In the genomic region with DNA sequence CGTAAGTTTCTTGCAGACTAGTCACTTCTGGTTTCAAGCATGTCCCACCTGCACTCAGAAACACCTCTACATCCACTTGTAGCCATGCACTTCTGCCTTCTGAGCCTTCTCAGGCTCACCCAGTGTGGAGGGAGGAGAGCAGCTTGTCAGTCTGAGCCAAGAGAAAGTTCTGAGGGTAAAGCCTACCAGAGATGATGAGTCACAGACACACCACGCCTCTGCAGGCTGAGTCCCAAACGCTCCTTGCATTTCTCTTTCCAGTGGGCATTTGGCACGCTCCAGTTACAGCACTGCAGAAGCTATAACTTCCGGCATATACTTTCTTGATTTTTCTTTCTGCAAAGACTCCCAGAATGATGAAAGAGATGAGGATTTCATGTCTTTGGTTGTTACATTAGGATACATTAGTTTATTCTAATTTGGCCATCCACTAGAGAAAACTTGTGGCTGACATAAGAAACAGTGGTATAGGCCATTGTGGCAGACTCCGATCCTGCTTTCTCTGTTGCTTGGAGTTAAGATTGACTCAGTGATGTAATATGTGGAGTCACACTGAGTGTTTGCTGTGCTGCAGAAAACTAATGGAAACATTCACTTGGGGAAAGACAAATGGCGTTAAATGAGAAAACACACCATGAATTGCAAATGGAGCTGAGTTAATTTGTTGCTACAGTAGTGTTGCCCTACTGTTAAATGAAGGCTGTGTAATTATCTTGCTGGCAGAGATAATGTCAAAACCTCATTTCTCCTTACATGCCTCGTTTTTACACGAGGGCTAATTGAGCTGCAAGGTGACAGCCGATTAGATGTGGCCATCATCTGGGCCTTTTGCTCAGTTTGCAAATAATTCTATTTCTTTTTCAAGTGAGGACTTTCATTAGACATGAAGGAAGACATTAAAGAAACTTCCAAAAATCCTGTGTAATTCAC, we compare ENCODE assay signal across 10 mouse cellular contexts. TPM values are rescaled to one million over a fixed set of nuclear protein-coding genes. Genes with fewer than 3 reads are reported as not detected.
DNase-seq lines count a peak whose midpoint lies in the region; ATAC-seq and TF ChIP-seq lines count a peak whose summit lies in the region.
"Had no signal": no experiment of that assay in that cellular context is flagged by ENCODE, and none has a peak within 500 bp of the region (broad histone marks: within the 10 kb centered on the region; RNA-seq: fewer than 3 reads in every experiment).

No protein-coding gene starts in this region.

- H3K9ac ChIP-seq in hindbrain, postnatal 0 days (replicated peaks; ENCODE audit: low read length) = no peak overlapping the region
- H3K9ac ChIP-seq in hindbrain, embryonic 11.5 days (ENCODE audit: low read depth, low read length) = no peak overlapping the region
- H3K9ac ChIP-seq: hindbrain, embryonic 15.5 days had no signal

- H3K4me2 ChIP-seq in hindbrain, postnatal 0 days (ENCODE audit: low read depth, low read length) = no peak overlapping the region
- H3K4me2 ChIP-seq in hindbrain, embryonic 11.5 days (replicated peaks; ENCODE audit: low read depth, low read length) = no peak overlapping the region
- H3K4me2 ChIP-seq: hindbrain, embryonic 15.5 days had no signal

- peak; percentile 24 for DNase-seq in hindbrain, postnatal 0 days (ENCODE audit: low spot score)
- DNase-seq in hindbrain, embryonic 11.5 days (ENCODE audit: low spot score) = no peak
- DNase-seq in 416B (ENCODE audit: low read depth) = peak; percentile 11
- DNase-seq in NIH3T3 (ENCODE audit: low read depth) = peak; percentile 89
- DNase-seq in left cerebral cortex, postnatal 14 days (ENCODE audit: low spot score in 2 of 2) = peak; percentile 62 to 75
- no peak for DNase-seq in embryo, embryonic 9.5 days (ENCODE audit: extremely low spot score)
- DNase-seq in thymus, postnatal 4 days = no peak
- DNase-seq: cerebellum, adult 2 months had no signal

- TF ChIP-seq CTCF in hindbrain, postnatal 0 days (IDR thresholded peaks at IDR 0.05; ENCODE audit: low read depth) = no peak

- no peaks in the 10 kb centered on the region for H3K9me3 ChIP-seq in hindbrain, postnatal 0 days (ENCODE audit: low read length)
- no peaks in the 10 kb centered on the region for H3K9me3 ChIP-seq in hindbrain, embryonic 11.5 days (ENCODE audit: control insufficient read depth, low read length)
- H3K9me3 ChIP-seq: hindbrain, embryonic 15.5 days had no signal

- H3K36me3 ChIP-seq in hindbrain, postnatal 0 days (ENCODE audit: insufficient read depth, low read length) = no peaks in the 10 kb centered on the region
- no peaks in the 10 kb centered on the region for H3K36me3 ChIP-seq in hindbrain, embryonic 11.5 days (ENCODE audit: control insufficient read depth, insufficient read depth, low read length)
- H3K36me3 ChIP-seq: hindbrain, embryonic 15.5 days had no signal

- WGBS in hindbrain, postnatal 0 days = 55% methylated on average over 10 of the region's 10 CpGs
- 78% methylated on average over 10 of the region's 10 CpGs for WGBS in hindbrain, embryonic 11.5 days

- H3K4me3 ChIP-seq in hindbrain, postnatal 0 days (ENCODE audit: low read length) = no peak overlapping the region
- H3K4me3 ChIP-seq in hindbrain, embryonic 11.5 days (ENCODE audit: low read depth, low read length) = no peak overlapping the region
- H3K4me3 ChIP-seq: hindbrain, embryonic 15.5 days had no signal

- H3K4me1 ChIP-seq in hindbrain, postnatal 0 days (ENCODE audit: insufficient read depth, low read length) = 0 out of 2 replicates have a peak, but pooled peaks cover 6% of the 10 kb centered on the region
- no peaks in the 10 kb centered on the region for H3K4me1 ChIP-seq in hindbrain, embryonic 11.5 days (replicated peaks; ENCODE audit: control insufficient read depth, insufficient read depth, low read length)

- no peaks in the 10 kb centered on the region for H3K27me3 ChIP-seq in hindbrain, postnatal 0 days (ENCODE audit: insufficient read depth, low read length)
- H3K27me3 ChIP-seq in hindbrain, embryonic 11.5 days (ENCODE audit: control insufficient read depth, insufficient read depth, low read length) = no peaks in the 10 kb centered on the region
- H3K27me3 ChIP-seq: hindbrain, embryonic 15.5 days had no signal

- intact Hi-C loops in left cerebral cortex, postnatal 14 days (cut with DNase I) = no loop called here

- ATAC-seq in hindbrain, postnatal 0 days = no peak
- no peak for ATAC-seq in hindbrain, embryonic 11.5 days (ENCODE audit: low FRiP score)
- no peak for ATAC-seq in megakaryocyte, adult 5-6 weeks (ENCODE audit: poor library complexity, severe bottlenecking)

- no peak overlapping the region for H3K27ac ChIP-seq in hindbrain, postnatal 0 days
- H3K27ac ChIP-seq in hindbrain, embryonic 11.5 days (ENCODE audit: low read depth, low read length) = no peak overlapping the region
- H3K27ac ChIP-seq: hindbrain, embryonic 15.5 days had no signal

RNA-seq across cellular contexts. Expression of a gene that starts 55.3 kb away (rescaled TPM):
- 12.7 and 20.1 TPM in 2 replicates for total RNA-seq in hindbrain, postnatal 0 days (2014; rRNA removed)
- polyA plus RNA-seq in hindbrain, postnatal 0 days (2015; fragmentation: Nextera tagmentation; extraction: Ambion mirVana) = 12.4 and 13.6 TPM in 2 replicates
- 24.3 and 30.8 TPM in 2 replicates for polyA plus RNA-seq in hindbrain, embryonic 11.5 days (2014; fragmentation: Nextera tagmentation; extraction: Ambion mirVana)
- total RNA-seq in left cerebral cortex, postnatal 14 days (2021) = 10 to 100 TPM; 20.3 to 20.8 TPM
- total RNA-seq in megakaryocyte, adult 5-6 weeks (2015) = 6.8 and 7.8 TPM in 2 replicates
- 15.5 and 16.6 TPM in 2 replicates for total RNA-seq in megakaryocyte, adult 5-6 weeks (2017)

RNA-seq across cellular contexts. Expression of a gene that starts 55.3 kb away (rescaled TPM):
- 1.9 and 2.5 TPM in 2 replicates for total RNA-seq in hindbrain, postnatal 0 days (2014; rRNA removed)
- polyA plus RNA-seq in hindbrain, postnatal 0 days (2015; fragmentation: Nextera tagmentation; extraction: Ambion mirVana) = 0.98 and 2.6 TPM in 2 replicates
- 1.6 and 2.1 TPM in 2 replicates for polyA plus RNA-seq in hindbrain, embryonic 11.5 days (2014; fragmentation: Nextera tagmentation; extraction: Ambion mirVana)
- total RNA-seq in left cerebral cortex, postnatal 14 days (2021) = under 1 TPM in 1 of 2 experiments, not detected in 1; 0.24 TPM
- not detected in 2 replicates for total RNA-seq in megakaryocyte, adult 5-6 weeks (2015)
- total RNA-seq in megakaryocyte, adult 5-6 weeks (2017) = not detected in 2 replicates

Comparison
In these comparisons a context has a peak if more than half of its experiments do, and no peak if none do; other contexts are left out.
1. DNase-seq: peak in hindbrain, postnatal 0 days (single experiment), 416B (single experiment), NIH3T3 (single experiment) and left cerebral cortex, postnatal 14 days (2 of 2); none in hindbrain, embryonic 11.5 days (single experiment), embryo, embryonic 9.5 days (single experiment) and thymus, postnatal 4 days (single experiment).